ENCODE assay signal across 10 mouse cellular contexts in genomic region chr11:49205080-49205590, GRCm38 (mm10). TPM values are rescaled to one million over a fixed set of nuclear protein-coding genes. Genes with fewer than 3 reads are reported as not detected.
A peak's percentile ranks its signal among the peaks of the same experiment; 100 is the strongest.
DNase-seq lines count a peak whose midpoint lies in the region; ATAC-seq and TF ChIP-seq lines count a peak whose summit lies in the region.
"Had no signal": no experiment of that assay in that cellular context is flagged by ENCODE, and none has a peak within 500 bp of the region (broad histone marks: within the 10 kb centered on the region; RNA-seq: fewer than 3 reads in every experiment).

No protein-coding gene starts in this region.

- peaks cover 16% of the 10 kb centered on the region for H3K4me1 ChIP-seq in kidney, embryonic 15.5 days
- peaks cover 11% of the 10 kb centered on the region for H3K4me1 ChIP-seq in embryonic facial prominence, embryonic 13.5 days
- H3K4me1 ChIP-seq in intestine, embryonic 15.5 days (replicated peaks) = peaks cover 8% of the 10 kb centered on the region
- H3K4me1 ChIP-seq in midbrain, postnatal 0 days (ENCODE audit: insufficient read depth, low read length) = peaks cover 9% of the 10 kb centered on the region

- 0 out of 2 replicates have a peak overlapping the region, but pooled peaks have one; percentile 0 for H3K4me3 ChIP-seq in kidney, embryonic 15.5 days (replicated peaks)
- H3K4me3 ChIP-seq in embryonic facial prominence, embryonic 13.5 days = 0 out of 2 replicates have a peak overlapping the region, but pooled peaks have one; percentile 9
- H3K4me3 ChIP-seq in intestine, embryonic 15.5 days (replicated peaks) = no peak overlapping the region; the same call in 1 of the 2 replicates
- peak overlapping the region; percentile 3; the same call in 1 of the 2 replicates for H3K4me3 ChIP-seq in midbrain, postnatal 0 days (ENCODE audit: low read depth, low read length)

- no peaks in the 10 kb centered on the region for H3K9me3 ChIP-seq in kidney, embryonic 15.5 days (replicated peaks)
- no peaks in the 10 kb centered on the region for H3K9me3 ChIP-seq in embryonic facial prominence, embryonic 13.5 days
- H3K9me3 ChIP-seq in intestine, embryonic 15.5 days = no peaks in the 10 kb centered on the region
- no peaks in the 10 kb centered on the region for H3K9me3 ChIP-seq in midbrain, postnatal 0 days (ENCODE audit: low read length)

- ATAC-seq in kidney, embryonic 15.5 days (replicated peaks; ENCODE audit: low FRiP score) = no peak
- ATAC-seq in embryonic facial prominence, embryonic 13.5 days (ENCODE audit: insufficient number of reproducible peaks, insufficient read depth, low FRiP score, low TSS enrichment, low read depth) = no peak
- ATAC-seq in intestine, embryonic 15.5 days = no peak
- no peak for ATAC-seq in midbrain, postnatal 0 days (ENCODE audit: low FRiP score)

- 79% methylated on average over 6 of the region's 6 CpGs for WGBS in kidney, embryonic 15.5 days
- WGBS in embryonic facial prominence, embryonic 13.5 days = 78% methylated on average over 6 of the region's 6 CpGs
- WGBS in intestine, embryonic 15.5 days = 83% methylated on average over 6 of the region's 6 CpGs
- 86% methylated on average over 6 of the region's 6 CpGs for WGBS in midbrain, postnatal 0 days

- no peak for DNase-seq in kidney, adult 9 months
- no peak for DNase-seq in midbrain, postnatal 0 days (ENCODE audit: low spot score)
- no peak for DNase-seq in layer of hippocampus, adult 18-20 months (ENCODE audit: low spot score in 2 of 2)
- no peak for DNase-seq in cerebellum, adult 9-10 months
- DNase-seq in layer of hippocampus, adult 9-10 months (ENCODE audit: low spot score) = no peak
- DNase-seq: kidney, postnatal 4 days had no signal

- peaks cover 16% of the 10 kb centered on the region for H3K36me3 ChIP-seq in kidney, embryonic 15.5 days
- peaks cover 12% of the 10 kb centered on the region for H3K36me3 ChIP-seq in embryonic facial prominence, embryonic 13.5 days
- H3K36me3 ChIP-seq in intestine, embryonic 15.5 days = 0 out of 2 replicates have a peak, but pooled peaks cover 2% of the 10 kb centered on the region
- H3K36me3 ChIP-seq in midbrain, postnatal 0 days (ENCODE audit: insufficient read depth, low read length) = no peaks in the 10 kb centered on the region

- no peak for TF ChIP-seq CTCF in midbrain, postnatal 0 days (IDR thresholded peaks at IDR 0.05)

- no peaks in the 10 kb centered on the region for H3K27me3 ChIP-seq in kidney, embryonic 15.5 days
- no peaks in the 10 kb centered on the region for H3K27me3 ChIP-seq in embryonic facial prominence, embryonic 13.5 days
- no peaks in the 10 kb centered on the region for H3K27me3 ChIP-seq in intestine, embryonic 15.5 days (replicated peaks)
- H3K27me3 ChIP-seq in midbrain, postnatal 0 days (ENCODE audit: insufficient read depth, low read length) = no peaks in the 10 kb centered on the region

- H3K27ac ChIP-seq in kidney, embryonic 15.5 days = no peak overlapping the region
- H3K27ac ChIP-seq in embryonic facial prominence, embryonic 13.5 days = no peak overlapping the region
- H3K27ac ChIP-seq in intestine, embryonic 15.5 days = no peak overlapping the region
- H3K27ac ChIP-seq in midbrain, postnatal 0 days (ENCODE audit: low read depth, low read length) = no peak overlapping the region

- H3K4me2 ChIP-seq in kidney, embryonic 15.5 days = peak overlapping the region; percentile 70
- H3K4me2 ChIP-seq in embryonic facial prominence, embryonic 13.5 days = peak overlapping the region; percentile 83
- H3K4me2 ChIP-seq in intestine, embryonic 15.5 days (replicated peaks) = peak overlapping the region; percentile 77
- H3K4me2 ChIP-seq in midbrain, postnatal 0 days (ENCODE audit: low read depth, low read length, poor library complexity, severe bottlenecking) = peak overlapping the region; percentile 77; the same call in 1 of the 2 replicates

- H3K9ac ChIP-seq in kidney, embryonic 15.5 days = no peak overlapping the region
- no peak overlapping the region for H3K9ac ChIP-seq in embryonic facial prominence, embryonic 13.5 days
- no peak overlapping the region for H3K9ac ChIP-seq in intestine, embryonic 15.5 days
- H3K9ac ChIP-seq in midbrain, postnatal 0 days (replicated peaks; ENCODE audit: low read length, poor library complexity, severe bottlenecking) = no peak overlapping the region

RNA-seq across cellular contexts. Expression of gene Zfp62, which starts 2.0 kb away (rescaled TPM):
- polyA plus RNA-seq in kidney, embryonic 15.5 days (2015; fragmentation: Nextera tagmentation; extraction: Ambion mirVana) = 40.5 and 41.9 TPM in 2 replicates
- 41.7 and 46.5 TPM in 2 replicates for polyA plus RNA-seq in embryonic facial prominence, embryonic 13.5 days (2015; fragmentation: Nextera tagmentation; extraction: Ambion mirVana)
- polyA plus RNA-seq in intestine, embryonic 15.5 days (2015; fragmentation: Nextera tagmentation; extraction: Ambion mirVana) = 24.4 and 28.6 TPM in 2 replicates
- 25.6 and 40.2 TPM in 2 replicates for total RNA-seq in midbrain, postnatal 0 days (2014; rRNA removed)
- 26.0 and 26.6 TPM in 2 replicates for polyA plus RNA-seq in midbrain, postnatal 0 days (2015; fragmentation: Nextera tagmentation; extraction: Ambion mirVana)
- 10 to 100 TPM; 48.6 to 49.6 TPM for total RNA-seq in layer of hippocampus, adult 18-20 months (2021)

RNA-seq across cellular contexts. Expression of gene Btnl9, which starts 18.2 kb away (rescaled TPM):
- 2.6 and 5.6 TPM in 2 replicates for polyA plus RNA-seq in kidney, embryonic 15.5 days (2015; fragmentation: Nextera tagmentation; extraction: Ambion mirVana)
- polyA plus RNA-seq in embryonic facial prominence, embryonic 13.5 days (2015; fragmentation: Nextera tagmentation; extraction: Ambion mirVana) = 0.51 and 0.81 TPM in 2 replicates
- polyA plus RNA-seq in intestine, embryonic 15.5 days (2015; fragmentation: Nextera tagmentation; extraction: Ambion mirVana) = 1.7 and 2.2 TPM in 2 replicates
- 0.19 TPM in 1 of 2 replicates, not detected in the other for total RNA-seq in midbrain, postnatal 0 days (2014; rRNA removed)
- polyA plus RNA-seq in midbrain, postnatal 0 days (2015; fragmentation: Nextera tagmentation; extraction: Ambion mirVana) = 0.26 and 0.80 TPM in 2 replicates
- total RNA-seq in layer of hippocampus, adult 18-20 months (2021) = not detected

RNA-seq across cellular contexts. Expression of gene Mgat1, which starts 38.9 kb away (rescaled TPM):
- polyA plus RNA-seq in kidney, embryonic 15.5 days (2015; fragmentation: Nextera tagmentation; extraction: Ambion mirVana) = 66.7 and 75.0 TPM in 2 replicates
- polyA plus RNA-seq in embryonic facial prominence, embryonic 13.5 days (2015; fragmentation: Nextera tagmentation; extraction: Ambion mirVana) = 53.5 and 56.7 TPM in 2 replicates
- polyA plus RNA-seq in intestine, embryonic 15.5 days (2015; fragmentation: Nextera tagmentation; extraction: Ambion mirVana) = 53.5 and 61.2 TPM in 2 replicates
- total RNA-seq in midbrain, postnatal 0 days (2014; rRNA removed) = 88.1 and 102 TPM in 2 replicates
- polyA plus RNA-seq in midbrain, postnatal 0 days (2015; fragmentation: Nextera tagmentation; extraction: Ambion mirVana) = 33.9 and 35.4 TPM in 2 replicates
- 10 to 100 TPM; 56.0 to 60.7 TPM for total RNA-seq in layer of hippocampus, adult 18-20 months (2021)

RNA-seq across cellular contexts. Expression of gene Olfr1394, which starts 51.0 kb away (rescaled TPM):
- not detected in 2 replicates for polyA plus RNA-seq in kidney, embryonic 15.5 days (2015; fragmentation: Nextera tagmentation; extraction: Ambion mirVana)
- polyA plus RNA-seq in embryonic facial prominence, embryonic 13.5 days (2015; fragmentation: Nextera tagmentation; extraction: Ambion mirVana) = not detected in 2 replicates
- polyA plus RNA-seq in intestine, embryonic 15.5 days (2015; fragmentation: Nextera tagmentation; extraction: Ambion mirVana) = not detected in 2 replicates
- not detected in 2 replicates for total RNA-seq in midbrain, postnatal 0 days (2014; rRNA removed)
- not detected in 2 replicates for polyA plus RNA-seq in midbrain, postnatal 0 days (2015; fragmentation: Nextera tagmentation; extraction: Ambion mirVana)
- total RNA-seq in layer of hippocampus, adult 18-20 months (2021) = not detected
- total RNA-seq: common myeloid progenitor, adult 5-6 weeks had no signal
